Mouse (Mus musculus): ENCODE data around the gene Lgmn.

GRCm38 (mm10) chr12:102350997-102351396, 88.6 kb downstream of the Lgmn start:
- TF ChIP-seq MEF2A (IDR thresholded peaks at IDR 0.05; ENCODE audit: borderline replicate concordance, low read depth, low read length): peak; percentile 40; the same call in 1 of the 2 replicates
- no peak for TF ChIP-seq USF2 (conservative IDR thresholded peaks at IDR 0.05; ENCODE audit: low read depth, low read length)
- no peak; the same call in 1 of the 2 replicates for TF ChIP-seq ZMIZ1 (IDR thresholded peaks at IDR 0.05; ENCODE audit: low read depth, low read length)
- TF ChIP-seq CTCF (conservative IDR thresholded peaks at IDR 0.05 in 1 of 2, IDR thresholded peaks at IDR 0.05 in 1 of 2; ENCODE audit: low read depth in 2 of 2, low read length in 2 of 2): no peak
- no peak for TF ChIP-seq ZC3H11A (IDR thresholded peaks at IDR 0.05; ENCODE audit: low read depth, low read length)
- TF ChIP-seq ZNF384 (IDR thresholded peaks at IDR 0.05; ENCODE audit: low read depth, low read length): no peak
- no peak for TF ChIP-seq MXI1 (IDR thresholded peaks at IDR 0.05; ENCODE audit: low read depth, low read length)
- TF ChIP-seq TBP (conservative IDR thresholded peaks at IDR 0.05; ENCODE audit: low read depth, low read length): no peak
- TF ChIP-seq EP300 (IDR thresholded peaks at IDR 0.05; ENCODE audit: low read length): peak; percentile 87
- peak; percentile 71; the same call in 1 of the 2 replicates for TF ChIP-seq RCOR1 (conservative IDR thresholded peaks at IDR 0.05; ENCODE audit: low read depth, low read length)
- no peak for TF ChIP-seq UBTF (IDR thresholded peaks at IDR 0.05; ENCODE audit: low read depth, low read length)
- TF ChIP-seq MAFK (IDR thresholded peaks at IDR 0.05; ENCODE audit: insufficient replicate concordance, low read length): 0 out of 2 replicates have a peak, but pooled peaks have one; percentile 35

All from CH12.LX (cell line).